Mouse (Mus musculus): Measurements from ENCODE around the gene Srpk2. TPM values are rescaled to one million over a fixed set of nuclear protein-coding genes. Genes with fewer than 3 reads are reported as not detected.

Gene Srpk2
- total and polyA plus RNA-seq, 3 experiments, result 11.2 to 41.7 (median 16.9) TPM

GRCm38 (mm10) chr5:23717469-23718181, 33.2 kb upstream of the Srpk2 start:
- peaks cover 0 to 34% of the 10 kb centered on the region in 2 experiments; a peak in 2 of 4 replicates for H3K36me3 ChIP-seq (ENCODE audit: control insufficient read depth in 1 of 2, insufficient read depth in 2 of 2, low read length in 2 of 2)
- no peaks in the 10 kb centered on the region for H3K27me3 ChIP-seq (ENCODE audit: control insufficient read depth in 1 of 2, insufficient read depth in 2 of 2, low read length in 2 of 2)
- peak overlapping the region; percentile 76 for H3K27ac ChIP-seq (ENCODE audit: control insufficient read depth, low read depth, low read length)
- no peak for TF ChIP-seq POLR2AphosphoS5 (IDR thresholded peaks at IDR 0.05; ENCODE audit: borderline replicate concordance, low read depth, low read length)
- TF ChIP-seq USF1 (IDR thresholded peaks at IDR 0.05; ENCODE audit: low read depth, low read length), result no peak
- TF ChIP-seq SIN3A (IDR thresholded peaks at IDR 0.05; ENCODE audit: low read length), result peak; percentile 66
- peak; percentile 34 for TF ChIP-seq ETS1 (IDR thresholded peaks at IDR 0.05; ENCODE audit: low read depth, low read length)
- TF ChIP-seq EP300 (IDR thresholded peaks at IDR 0.05; ENCODE audit: low read depth in 1 of 2, low read length in 2 of 2), result peak; percentile 59 to 68; a peak in 3 of 4 replicates
- no peak for TF ChIP-seq KAT2A (conservative IDR thresholded peaks at IDR 0.05; ENCODE audit: low read depth, low read length)
- peak; percentile 54 for TF ChIP-seq RCOR1 (IDR thresholded peaks at IDR 0.05; ENCODE audit: low read depth, low read length)
- TF ChIP-seq TCF12 (IDR thresholded peaks at IDR 0.05; ENCODE audit: low read depth, low read length), result 0 out of 2 replicates have a peak, but pooled peaks have one; percentile 28
- no peak for TF ChIP-seq E2F4 (IDR thresholded peaks at IDR 0.05; ENCODE audit: borderline replicate concordance, low read depth, low read length)
- peak; percentile 41 for TF ChIP-seq MXI1 (IDR thresholded peaks at IDR 0.05; ENCODE audit: low read depth, low read length)
- TF ChIP-seq GATA1 (IDR thresholded peaks at IDR 0.05; ENCODE audit: low read depth, low read length), result peak; percentile 71
- TF ChIP-seq GABPA (IDR thresholded peaks at IDR 0.05; ENCODE audit: low read depth, low read length), result peak; percentile 65; the same call in 1 of the 2 replicates
- TF ChIP-seq MYC (IDR thresholded peaks at IDR 0.05; ENCODE audit: low read depth, low read length), result peak; percentile 61; the same call in 1 of the 2 replicates
- TF ChIP-seq MAX (IDR thresholded peaks at IDR 0.05; ENCODE audit: low read length), result peak; percentile 67
- TF ChIP-seq HCFC1 (IDR thresholded peaks at IDR 0.05; ENCODE audit: low read depth, low read length), result peak; percentile 19; the same call in 1 of the 2 replicates
- H3K4me1 ChIP-seq (ENCODE audit: control insufficient read depth in 1 of 2, insufficient read depth in 2 of 2, low read length in 2 of 2), result peaks cover 16 to 27% of the 10 kb centered on the region in 2 experiments
- H3K79me2 ChIP-seq (ENCODE audit: control insufficient read depth, insufficient read depth, low read length, poor library complexity), result no peaks in the 10 kb centered on the region; the same call in 1 of the 2 replicates
- no peak overlapping the region for H3K4me3 ChIP-seq (ENCODE audit: control insufficient read depth in 1 of 2, insufficient read depth in 1 of 2, low read depth in 2 of 2, low read length in 2 of 2)
- no peaks in the 10 kb centered on the region for H3K9me3 ChIP-seq (replicated peaks; ENCODE audit: insufficient read depth, low read length)
- DNase-seq (ENCODE audit: low read depth, low spot score), result peak; percentile 77
- peak overlapping the region; percentile 33 for H3K9ac ChIP-seq (ENCODE audit: control insufficient read depth, low read depth, low read length, poor library complexity, severe bottlenecking)

DNA sequence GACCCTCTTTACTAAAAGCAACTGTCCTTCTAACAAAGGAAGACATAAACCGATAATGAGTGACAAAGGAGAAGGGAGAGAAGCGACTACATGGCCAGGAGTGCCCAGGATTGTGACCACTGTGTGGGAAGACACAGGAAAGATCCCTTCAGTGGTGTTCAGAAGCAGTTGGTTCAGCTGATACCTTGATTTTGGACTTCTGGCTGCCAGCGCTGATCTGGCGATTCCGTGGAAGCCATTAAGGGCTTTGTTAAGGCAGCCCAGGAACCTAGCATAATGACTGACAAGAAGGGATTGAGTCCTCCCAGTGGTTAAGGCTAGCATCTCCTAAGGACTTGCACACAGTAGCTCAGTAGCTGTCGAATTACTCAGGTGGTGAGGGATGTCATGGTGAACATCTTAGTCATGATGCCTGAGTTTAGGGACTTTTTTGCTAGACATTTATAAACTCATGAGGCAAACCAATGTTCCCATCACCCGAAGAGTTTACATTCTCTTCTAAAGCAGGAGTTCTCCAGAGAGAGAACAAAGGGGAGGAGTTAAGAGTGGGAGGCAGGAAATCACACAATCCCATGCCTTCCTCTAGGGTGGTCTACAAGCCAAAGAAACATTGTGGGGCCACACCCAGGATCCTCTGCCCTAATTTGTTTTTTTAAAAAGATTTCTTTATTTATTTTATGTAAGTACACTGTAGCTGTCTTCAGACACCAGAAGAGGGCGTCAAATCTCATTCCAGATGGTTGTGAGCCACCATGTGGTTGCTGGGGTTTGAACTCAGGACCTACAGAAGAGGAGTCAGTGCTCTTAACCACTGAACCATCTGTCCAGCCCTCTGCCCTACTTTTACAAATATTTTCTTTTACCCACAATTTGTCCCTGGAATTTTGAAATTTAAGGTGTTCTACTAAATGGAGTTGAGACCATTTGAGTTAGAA, 29.3 kb upstream of the Srpk2 start:
- Histone ChIP-seq H3K4me3 (ENCODE audit: control insufficient read depth in 1 of 2, insufficient read depth in 1 of 2, low read depth in 2 of 2, low read length in 2 of 2) (peak overlapping the region; percentile 45 to 63), H3K9ac (ENCODE audit: control insufficient read depth, low read depth, low read length, poor library complexity, severe bottlenecking) (peak overlapping the region; percentile 68)
- TF ChIP-seq CTCF (IDR thresholded peaks at IDR 0.05 in 2 of 3, conservative IDR thresholded peaks at IDR 0.05 in 1 of 3; ENCODE audit: control insufficient read depth in 1 of 3, insufficient read depth in 1 of 3, low read depth in 2 of 3, low read length in 3 of 3, poor library complexity in 1 of 3, severe bottlenecking in 1 of 3), result peak in 2 of 3 experiments; percentile 36 to 60; a peak in 4 of 6 replicates
- peak; percentile 66; the same call in 1 of the 2 replicates for TF ChIP-seq TBP (IDR thresholded peaks at IDR 0.05; ENCODE audit: low read depth, low read length)
- peak; percentile 16 for TF ChIP-seq RAD21 (IDR thresholded peaks at IDR 0.05; ENCODE audit: low read depth, low read length)
- TF ChIP-seq ELF1 (IDR thresholded peaks at IDR 0.05; ENCODE audit: low read depth, low read length), result no peak
- TF ChIP-seq SIN3A (IDR thresholded peaks at IDR 0.05; ENCODE audit: low read length), result no peak
- TF ChIP-seq ZMIZ1 (IDR thresholded peaks at IDR 0.05; ENCODE audit: low read depth, low read length), result no peak
- no peak for TF ChIP-seq ZNF384 (IDR thresholded peaks at IDR 0.05; ENCODE audit: low read depth, low read length)
- TF ChIP-seq JUND (IDR thresholded peaks at IDR 0.05; ENCODE audit: low read depth, low read length), result no peak
- no peak for TF ChIP-seq EP300 (IDR thresholded peaks at IDR 0.05; ENCODE audit: low read depth in 1 of 2, low read length in 2 of 2)
- no peak for TF ChIP-seq USF1 (IDR thresholded peaks at IDR 0.05; ENCODE audit: low read depth, low read length)
- no peak for TF ChIP-seq GATA1 (IDR thresholded peaks at IDR 0.05; ENCODE audit: low read depth, low read length)
- no peak for TF ChIP-seq ZC3H11A (IDR thresholded peaks at IDR 0.05; ENCODE audit: low read depth, low read length)
- TF ChIP-seq NELFE (IDR thresholded peaks at IDR 0.05; ENCODE audit: low read depth, low read length), result peak; percentile 41
- peak in 1 of 2 experiments; percentile 43; a peak in 1 of 4 replicates for TF ChIP-seq POLR2A (IDR thresholded peaks at IDR 0.05; ENCODE audit: control insufficient read depth in 1 of 2, insufficient read depth in 1 of 2, low read depth in 1 of 2, low read length in 2 of 2, poor library complexity in 1 of 2)
- TF ChIP-seq TCF12 (IDR thresholded peaks at IDR 0.05; ENCODE audit: low read depth, low read length), result 0 out of 2 replicates have a peak, but pooled peaks have one; percentile 9
- peak; percentile 37; the same call in 1 of the 2 replicates for TF ChIP-seq HCFC1 (IDR thresholded peaks at IDR 0.05; ENCODE audit: low read depth, low read length)
- TF ChIP-seq UBTF (IDR thresholded peaks at IDR 0.05; ENCODE audit: borderline replicate concordance, insufficient read depth, low read depth, low read length), result no peak
- TF ChIP-seq GABPA (IDR thresholded peaks at IDR 0.05; ENCODE audit: low read depth, low read length), result no peak
- no peak for TF ChIP-seq ETS1 (IDR thresholded peaks at IDR 0.05; ENCODE audit: low read depth, low read length)

More for the DNA sequence above, 29.3 kb upstream of the Srpk2 start:
- Histone ChIP-seq H3K79me2 (ENCODE audit: control insufficient read depth, insufficient read depth, low read length, poor library complexity) (peaks cover 10% of the 10 kb centered on the region), H3K27ac (ENCODE audit: control insufficient read depth, low read depth, low read length) (peak overlapping the region; percentile 75), H3K9me3 (replicated peaks; ENCODE audit: insufficient read depth, low read length) (no peaks in the 10 kb centered on the region), H3K27me3 (ENCODE audit: control insufficient read depth in 1 of 2, insufficient read depth in 2 of 2, low read length in 2 of 2) (no peaks in the 10 kb centered on the region), H3K4me1 (ENCODE audit: control insufficient read depth in 1 of 2, insufficient read depth in 2 of 2, low read length in 2 of 2) (peaks cover 12 to 15% of the 10 kb centered on the region in 2 experiments), H3K36me3 (ENCODE audit: control insufficient read depth in 1 of 2, insufficient read depth in 2 of 2, low read length in 2 of 2) (peaks cover 13 to 23% of the 10 kb centered on the region in 2 experiments)
- peak; percentile 90 for DNase-seq (ENCODE audit: low read depth, low spot score)
